Mouse (Mus musculus): ENCODE data around the gene Kcnj9.

The Kcnj9 gene

DNA sequence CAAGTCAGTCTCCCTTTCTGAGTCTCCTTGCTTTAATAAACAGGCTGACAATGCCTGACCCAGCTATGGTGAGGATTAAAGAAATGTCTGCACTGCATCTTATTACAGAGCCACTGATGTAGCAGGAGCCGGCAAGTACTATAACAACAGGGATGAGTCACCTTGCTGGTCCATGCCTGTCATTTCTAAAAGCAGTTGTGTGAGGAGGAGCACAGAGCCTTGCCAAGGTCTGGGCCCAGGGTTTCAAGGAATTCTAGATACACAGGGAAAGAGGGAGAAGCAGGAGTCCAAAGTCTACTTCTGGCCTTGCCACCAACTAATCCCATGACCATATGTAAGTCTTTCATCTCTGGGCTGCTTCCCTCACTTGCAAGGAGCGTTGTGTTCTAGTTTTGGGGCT lies 36.2 kb downstream of the Kcnj9 start:
- no peak for DNase-seq (ENCODE audit: low spot score)

GRCm38 (mm10) chr1:172289617-172289946 lies 39.5 kb downstream of the Kcnj9 start:
- no peak for DNase-seq (ENCODE audit: low spot score)

GRCm38 (mm10) chr1:172288900-172289616 lies 40.1 kb downstream of the Kcnj9 start:
- DNase-seq (ENCODE audit: low spot score) = no peak

DNA sequence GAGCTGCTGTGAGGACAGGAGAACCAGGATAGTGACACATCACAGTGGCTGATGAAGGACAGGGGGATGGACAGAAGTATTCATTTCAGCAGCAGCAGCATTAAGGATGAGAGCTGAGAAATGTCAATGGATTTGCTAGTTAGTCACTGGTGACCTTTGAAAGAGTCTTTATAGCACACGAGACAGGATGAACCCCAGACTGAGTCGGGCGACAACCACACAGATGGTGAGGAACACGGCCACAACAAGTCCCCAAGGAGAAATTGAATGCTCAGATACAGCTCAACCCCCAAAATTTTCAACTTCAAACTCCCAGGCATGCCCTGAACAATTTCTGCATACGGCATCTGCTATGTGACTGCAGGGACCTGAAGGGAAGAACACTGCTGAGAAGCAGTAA lies 42.4 kb downstream of the Kcnj9 start:
- DNase-seq (ENCODE audit: low spot score) = no peak

DNA sequence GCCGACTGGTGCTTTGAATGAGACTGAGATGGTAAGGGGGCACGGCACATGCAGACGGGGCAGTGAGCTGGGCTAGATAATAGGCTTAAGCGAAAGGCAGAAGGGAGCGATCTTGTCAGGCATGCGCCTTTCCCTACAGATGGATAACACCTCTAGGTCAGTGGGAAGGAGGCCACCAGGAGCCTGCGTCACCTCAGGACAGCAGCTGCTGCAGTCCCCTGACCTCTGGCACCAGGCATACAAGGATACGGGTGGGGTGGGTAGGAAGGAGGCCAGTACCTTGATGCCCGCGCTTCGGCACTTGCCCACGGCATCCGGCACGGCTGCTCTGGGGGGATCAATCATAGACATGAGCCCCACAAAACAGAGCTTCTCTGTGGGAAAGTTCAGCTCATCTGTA lies 44.9 kb downstream of the Kcnj9 start:
- DNase-seq (ENCODE audit: low spot score) = no peak

GRCm38 (mm10) chr1:172283073-172283472 lies 46.0 kb downstream of the Kcnj9 start:
- DNase-seq (ENCODE audit: low spot score) = no peak

GRCm38 (mm10) chr1:172281522-172282254 lies 47.4 kb downstream of the Kcnj9 start:
- DNase-seq (ENCODE audit: low spot score) = no peak

DNA sequence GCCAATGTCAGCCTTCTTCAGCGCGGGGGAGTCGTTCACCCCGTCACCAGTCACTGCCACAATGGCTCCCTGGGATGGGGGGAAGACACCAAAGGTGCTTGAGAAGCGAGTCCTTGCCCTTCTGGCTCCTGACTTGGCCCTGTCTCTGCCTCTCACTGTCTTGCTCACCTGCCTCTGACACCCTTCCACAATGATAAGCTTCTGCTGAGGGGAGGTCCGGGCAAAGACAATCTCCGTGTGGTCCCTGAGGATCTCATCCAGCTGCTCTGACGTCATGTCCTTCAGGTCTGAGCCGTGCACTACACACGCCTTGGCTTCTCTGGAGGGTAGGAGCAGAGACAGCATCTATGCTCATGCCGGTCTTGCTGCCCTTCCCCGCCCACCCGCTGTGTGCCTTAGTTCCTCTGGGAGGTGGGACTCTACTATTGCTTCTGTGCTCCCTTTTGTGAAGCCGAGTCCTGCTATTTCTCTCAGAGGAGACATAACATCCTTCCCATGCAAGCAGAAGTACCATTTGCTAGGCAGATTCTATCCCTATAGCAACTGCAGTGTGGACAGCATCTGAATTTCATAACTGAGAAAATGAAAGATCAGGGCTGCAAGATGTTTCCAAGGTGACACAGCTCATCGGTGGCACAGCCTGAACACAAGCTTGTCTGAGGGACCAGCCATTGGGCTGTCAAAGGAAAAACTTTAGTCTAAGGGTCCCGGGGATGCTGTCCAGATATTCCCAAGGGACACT lies 49.2 kb downstream of the Kcnj9 start:
- DNase-seq (ENCODE audit: low spot score) = no peak

- DNase-seq (ENCODE audit: low spot score) = no peak
Observed at GRCm38 (mm10) chr1:172278328-172278727, 50.8 kb downstream of the Kcnj9 start.

DNA sequence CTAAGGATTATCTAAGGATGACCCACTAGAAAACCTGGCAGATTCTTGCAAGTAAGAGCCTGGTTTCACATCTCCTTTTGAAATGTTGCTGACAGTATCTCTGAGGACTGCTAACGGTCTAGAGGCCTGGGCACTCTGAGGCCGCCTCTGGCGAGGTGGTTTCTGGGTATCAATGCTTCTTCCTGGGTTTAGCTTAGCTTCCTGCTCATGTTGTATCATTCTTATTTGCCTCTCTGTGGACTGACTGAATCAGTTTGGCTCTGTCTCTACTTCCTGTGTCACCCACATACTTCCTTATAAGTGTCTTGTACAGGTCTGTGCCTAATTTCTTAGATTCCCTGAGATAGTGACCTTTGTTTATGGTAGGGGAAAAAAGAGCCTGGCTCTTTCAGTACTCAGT lies 51.9 kb downstream of the Kcnj9 start:
- no peak for DNase-seq (ENCODE audit: low spot score)

GRCm38 (mm10) chr1:172274547-172274946 lies 54.6 kb downstream of the Kcnj9 start:
- no peak for DNase-seq (ENCODE audit: low spot score)

DNA sequence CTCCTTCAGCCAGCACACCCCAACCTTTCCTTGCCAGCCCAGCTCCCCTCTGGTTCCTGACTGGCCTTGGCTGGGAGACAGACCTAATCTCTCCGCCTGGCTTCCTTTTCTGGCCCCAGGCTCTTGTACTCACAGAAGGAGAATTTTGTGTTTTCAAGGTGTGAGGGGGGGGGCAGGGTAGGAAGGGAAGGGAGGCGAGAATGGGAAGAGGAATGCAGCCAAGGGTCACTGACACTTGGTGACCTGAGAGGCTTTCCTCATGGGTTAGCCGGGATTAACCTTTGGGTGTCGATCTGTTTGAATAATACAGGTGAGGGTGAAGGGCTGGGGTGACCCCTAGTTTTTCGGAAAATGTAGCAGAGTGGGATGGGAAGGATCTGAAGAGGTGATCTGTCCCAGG lies 55.0 kb downstream of the Kcnj9 start:
- no peak for DNase-seq (ENCODE audit: low spot score)

- no peak for DNase-seq (ENCODE audit: low spot score)
Observed at GRCm38 (mm10) chr1:172273386-172273785, 55.7 kb downstream of the Kcnj9 start.

DNA sequence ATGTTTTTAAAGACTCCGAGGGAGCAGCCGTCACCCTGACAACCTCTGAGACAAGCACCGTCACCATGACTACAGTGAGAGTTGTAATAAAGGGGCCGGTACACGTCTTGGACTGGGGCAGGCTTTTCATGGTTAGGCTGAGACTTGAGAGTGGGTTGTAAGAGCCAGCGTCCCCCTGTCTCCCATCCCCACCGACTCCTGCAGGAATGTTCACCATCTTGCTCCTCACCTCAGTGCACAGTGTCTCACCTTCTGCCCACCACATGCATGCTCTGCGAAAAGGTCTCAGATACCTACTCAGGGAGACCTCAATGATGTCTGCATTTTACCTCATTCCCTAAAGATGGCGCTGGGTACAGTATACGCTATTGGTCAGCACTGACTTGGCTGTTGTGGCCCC lies 57.4 kb downstream of the Kcnj9 start:
- DNase-seq (ENCODE audit: low spot score) = no peak

DNA sequence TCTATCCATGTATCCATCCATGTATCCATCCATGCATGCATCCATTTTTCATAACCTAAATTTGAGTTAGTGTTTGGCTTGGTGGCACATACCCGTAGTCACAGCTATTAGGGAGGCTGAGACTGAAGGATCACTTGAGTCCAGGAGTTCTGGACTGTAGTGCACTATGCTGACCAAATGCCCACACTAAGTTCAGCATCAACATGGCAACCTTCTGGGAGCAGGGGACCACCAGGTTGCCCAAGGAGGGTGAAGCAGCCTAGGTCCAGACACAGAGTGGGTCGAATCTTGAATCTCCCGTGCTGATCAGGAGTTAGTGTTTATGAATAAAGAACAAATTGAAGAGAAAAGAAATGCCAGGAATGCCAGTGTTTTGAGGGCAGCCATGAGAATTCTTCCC lies 57.9 kb downstream of the Kcnj9 start:
- DNase-seq (ENCODE audit: low spot score) = no peak

All from retina, embryonic 14.5 days (tissue).